Mouse (Mus musculus) v-Abl transformed pro-B cells (cell line): ENCODE measurements around the gene Apob.
"Not testable (repeated sequence)": the region's sequence is repeated elsewhere in the genome, so short reads cannot be mapped to it uniquely, and the experiment has no call there.

Source experiments
- in situ Hi-C, 2 experiments: fragments of 400-800 bp; cut with MboI; formaldehyde crosslinking; loops; one replicate each; pipeline ENCODE4 v1.15.1; 2025; ENCODE audit not compliant: unreplicated experiment in 2 of 2

The Apob gene

GRCm38 (mm10) chr12:7977466-7978189 lies at the start of gene Apob:
TSS of gene Apob (plus strand) at chr12:7977648.
- in situ Hi-C loops, result no loop called here

GRCm38 (mm10) chr12:7932405-7932920 lies 45.0 kb upstream of the Apob start:
- in situ Hi-C loops, result no loop called here

- in situ Hi-C loops, result no loop called here
These were observed 27.2 kb upstream of the Apob start for GRCm38 (mm10) chr12:7950098-7950745.

- in situ Hi-C loops, result no loop called here
These were observed 18.6 kb upstream of the Apob start for GRCm38 (mm10) chr12:7958851-7959250.

GRCm38 (mm10) chr12:7959310-7959918 lies 18.0 kb upstream of the Apob start:
- in situ Hi-C loops, result no loop called here

- in situ Hi-C loops, result no loop called here
These were observed 15.0 kb upstream of the Apob start for GRCm38 (mm10) chr12:7962314-7962927.

GRCm38 (mm10) chr12:7967221-7967620 lies 10.2 kb upstream of the Apob start:
- in situ Hi-C loops, result no loop called here

- in situ Hi-C loops, result no loop called here
These were observed 7.1 kb upstream of the Apob start for GRCm38 (mm10) chr12:7970301-7970700.

- in situ Hi-C loops, result no loop called here
These were observed 6.6 kb upstream of the Apob start for GRCm38 (mm10) chr12:7970817-7971216.

- in situ Hi-C loops, result no loop called here
These were observed 5.7 kb upstream of the Apob start for GRCm38 (mm10) chr12:7971736-7972135.

GRCm38 (mm10) chr12:7973773-7974322 lies 3.6 kb upstream of the Apob start:
- in situ Hi-C loops, result no loop called here

- in situ Hi-C loops, result no loop called here
These were observed 889 bp downstream of the Apob start for GRCm38 (mm10) chr12:7978190-7978884.

GRCm38 (mm10) chr12:7984411-7984810 lies 7.0 kb downstream of the Apob start:
- in situ Hi-C loops, result no loop called here

GRCm38 (mm10) chr12:7990804-7991203 lies 13.4 kb downstream of the Apob start:
- in situ Hi-C loops, result loop anchor here (5.0 kb wide), 2 partner anchors 241 to 316 kb away; no protein-coding TSS in a partner anchor

- in situ Hi-C loops, result loop anchor here (5.0 kb wide), 2 partner anchors 241 to 316 kb away; no protein-coding TSS in a partner anchor
These were observed 14.1 kb downstream of the Apob start for GRCm38 (mm10) chr12:7991570-7991969.

GRCm38 (mm10) chr12:8020931-8021330 lies 43.5 kb downstream of the Apob start:
- in situ Hi-C loops, result no loop called here

- in situ Hi-C loops, result no loop called here
These were observed 52.1 kb downstream of the Apob start for GRCm38 (mm10) chr12:8029520-8029919.

- in situ Hi-C loops, result no loop called here
These were observed 52.6 kb downstream of the Apob start for GRCm38 (mm10) chr12:8030057-8030456.

- in situ Hi-C loops, result not testable (repeated sequence)
These were observed 53.7 kb downstream of the Apob start for GRCm38 (mm10) chr12:8031169-8031568.
